Mouse (Mus musculus) hindbrain, embryonic 15.5 days (tissue): ENCODE measurements around the gene Zfp12. TPM values are rescaled to one million over a fixed set of nuclear protein-coding genes. Genes with fewer than 3 reads are reported as not detected.

Source experiments
- ATAC-seq: fragments of 200-750 bp; cut with Nextera tagmentation; 2 replicates; pipeline ENCODE4 v1.8.0; 2017; ENCODE audit warnings: low read depth, moderate number of reproducible peaks, moderate TSS enrichment; ENCODE audit not compliant: low FRiP score
- H3K27ac ChIP-seq: fragments of 300-500 bp; sonication (generic); replicated peaks from 2 replicates; pipeline ENCODE4 v1.5.1; 2015; ENCODE audit warnings: mild to moderate bottlenecking, inconsistent platforms
- H3K27me3 ChIP-seq: fragments of 300-500 bp; sonication (generic); 2 replicates; pipeline ENCODE4 v1.6.1; 2015; ENCODE audit warnings: control low read depth, inconsistent platforms
- H3K36me3 ChIP-seq: fragments of 300-500 bp; sonication (generic); 2 replicates; pipeline ENCODE4 v1.6.1; 2015; ENCODE audit warnings: control low read depth, inconsistent platforms
- H3K4me1 ChIP-seq: fragments of 300-500 bp; sonication (generic); replicated peaks from 2 replicates; pipeline ENCODE4 v1.6.1; 2015; ENCODE audit warnings: control low read depth, inconsistent platforms
- H3K4me2 ChIP-seq: fragments of 300-500 bp; sonication (generic); 2 replicates; pipeline ENCODE4 v1.6.1; 2015; ENCODE audit warnings: moderate library complexity, mild to moderate bottlenecking, inconsistent platforms
- H3K4me3 ChIP-seq: fragments of 300-500 bp; sonication (generic); 2 replicates; pipeline ENCODE4 v1.5.1; 2015; ENCODE audit warnings: mild to moderate bottlenecking, inconsistent platforms
- H3K9ac ChIP-seq: fragments of 300-500 bp; sonication (generic); 2 replicates; pipeline ENCODE4 v1.6.1; 2015; ENCODE audit warnings: inconsistent platforms
- H3K9me3 ChIP-seq: fragments of 300-500 bp; sonication (generic); 2 replicates; pipeline ENCODE4 v1.6.1; 2016; ENCODE audit warnings: control low read depth, inconsistent platforms
- WGBS: fragments of 180-500 bp; shearing (Covaris S2); methylation state at CpG from one replicate; pipeline ENCODE4 v1.1.7; 2015; 5-methylcytosine and 5-hydroxymethylcytosine counted together
- polyA plus RNA-seq: library from polyadenylated mRNA; unstranded; fragments of >200 nt; fragmentation: Nextera tagmentation; extraction: Ambion mirVana; gene quantifications from 2 replicates; pipeline ENCODE4 v1.2.1, GENCODE M21; 2015

The Zfp12 gene
- polyA plus RNA-seq, 1 experiment from 2014 or later = 19.1 TPM

GRCm38 (mm10) chr5:143269363-143270150, 34.6 kb downstream of the Zfp12 start, which contains the start of gene Zfp316:
Zfp316 (minus strand) TSS chr5:143270022.
- peak within 1 kb of the TSS; percentile 94 for H3K4me3 ChIP-seq
- peak within 1 kb of the TSS; percentile 91 for H3K4me2 ChIP-seq
- peak within 1 kb of the TSS; percentile 97 for H3K9ac ChIP-seq
- no peaks in the 10 kb centered on the region for H3K36me3 ChIP-seq
- WGBS = 0% methylated on average over 79 of the region's 79 CpGs
- no peaks in the 10 kb centered on the region for H3K9me3 ChIP-seq
- H3K27ac ChIP-seq = peak within 1 kb of the TSS; percentile 89
- peak; percentile 82 for ATAC-seq
- H3K27me3 ChIP-seq = no peaks in the 10 kb centered on the region
- H3K4me1 ChIP-seq = peaks cover 45% of the 10 kb centered on the region

DNA sequence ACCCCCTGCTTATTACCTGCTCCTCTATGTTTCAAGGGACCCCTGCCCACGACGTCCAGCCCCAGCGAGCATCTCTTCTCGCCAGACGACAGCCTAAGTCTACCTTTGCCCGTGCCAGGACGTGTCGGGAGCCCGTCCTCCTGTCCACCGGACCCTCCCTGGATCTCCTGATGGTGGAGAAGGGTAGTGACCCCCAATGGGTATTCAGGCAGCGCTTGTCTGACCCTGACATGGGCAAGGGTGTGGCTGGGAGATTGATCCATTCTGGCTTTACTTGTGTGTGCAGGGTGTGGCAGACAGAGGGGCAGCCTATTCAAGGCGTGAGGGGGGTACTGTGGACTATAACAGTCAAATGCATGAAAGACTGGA, 35.2 kb downstream of the Zfp12 start:
- Histone ChIP-seq H3K36me3 (no peaks in the 10 kb centered on the region), H3K4me3 (peak overlapping the region; percentile 94), H3K27me3 (no peaks in the 10 kb centered on the region), H3K9ac (peak overlapping the region; percentile 97), H3K9me3 (no peaks in the 10 kb centered on the region), H3K4me1 (peaks cover 45% of the 10 kb centered on the region), H3K4me2 (peak overlapping the region; percentile 91), H3K27ac (peak overlapping the region; percentile 89)
- WGBS = 2% methylated on average over 12 of the region's 12 CpGs
- ATAC-seq = peak; percentile 37

DNA sequence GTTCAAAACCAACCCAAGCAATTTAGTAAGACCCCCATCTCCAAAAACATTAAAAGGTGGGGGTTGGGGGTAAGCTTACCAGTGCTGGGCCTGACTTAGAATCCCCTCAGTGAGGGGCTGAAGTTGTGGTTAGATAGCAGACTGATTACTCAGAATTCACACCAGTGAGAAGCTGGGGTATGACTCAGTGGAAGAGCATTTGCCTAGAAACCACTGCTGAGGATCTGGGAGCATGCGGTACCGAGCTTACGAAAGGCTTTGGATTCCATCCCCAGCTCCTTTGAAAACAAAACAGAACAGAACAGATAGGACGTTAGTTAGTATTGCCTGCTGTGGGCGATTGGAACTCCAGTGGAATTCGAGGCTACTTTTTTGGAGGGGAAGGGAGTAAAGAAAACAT, 36.7 kb downstream of the Zfp12 start:
- H3K9me3 ChIP-seq = no peaks in the 10 kb centered on the region
- H3K36me3 ChIP-seq = no peaks in the 10 kb centered on the region
- no peak for ATAC-seq
- no peak overlapping the region for H3K9ac ChIP-seq
- no peak overlapping the region for H3K4me2 ChIP-seq
- no peak overlapping the region for H3K27ac ChIP-seq
- 89% methylated on average over 6 of the region's 6 CpGs for WGBS
- H3K4me3 ChIP-seq = no peak overlapping the region
- H3K27me3 ChIP-seq = no peaks in the 10 kb centered on the region
- H3K4me1 ChIP-seq = peaks cover 44% of the 10 kb centered on the region

GRCm38 (mm10) chr5:143272108-143272507, 37.1 kb downstream of the Zfp12 start:
- Histone ChIP-seq H3K27ac (no peak overlapping the region), H3K9me3 (no peaks in the 10 kb centered on the region), H3K4me3 (no peak overlapping the region), H3K27me3 (no peaks in the 10 kb centered on the region), H3K4me1 (peaks cover 39% of the 10 kb centered on the region), H3K36me3 (no peaks in the 10 kb centered on the region), H3K4me2 (no peak overlapping the region), H3K9ac (no peak overlapping the region)
- no peak for ATAC-seq
- 81% methylated on average over 3 of the region's 3 CpGs for WGBS

DNA sequence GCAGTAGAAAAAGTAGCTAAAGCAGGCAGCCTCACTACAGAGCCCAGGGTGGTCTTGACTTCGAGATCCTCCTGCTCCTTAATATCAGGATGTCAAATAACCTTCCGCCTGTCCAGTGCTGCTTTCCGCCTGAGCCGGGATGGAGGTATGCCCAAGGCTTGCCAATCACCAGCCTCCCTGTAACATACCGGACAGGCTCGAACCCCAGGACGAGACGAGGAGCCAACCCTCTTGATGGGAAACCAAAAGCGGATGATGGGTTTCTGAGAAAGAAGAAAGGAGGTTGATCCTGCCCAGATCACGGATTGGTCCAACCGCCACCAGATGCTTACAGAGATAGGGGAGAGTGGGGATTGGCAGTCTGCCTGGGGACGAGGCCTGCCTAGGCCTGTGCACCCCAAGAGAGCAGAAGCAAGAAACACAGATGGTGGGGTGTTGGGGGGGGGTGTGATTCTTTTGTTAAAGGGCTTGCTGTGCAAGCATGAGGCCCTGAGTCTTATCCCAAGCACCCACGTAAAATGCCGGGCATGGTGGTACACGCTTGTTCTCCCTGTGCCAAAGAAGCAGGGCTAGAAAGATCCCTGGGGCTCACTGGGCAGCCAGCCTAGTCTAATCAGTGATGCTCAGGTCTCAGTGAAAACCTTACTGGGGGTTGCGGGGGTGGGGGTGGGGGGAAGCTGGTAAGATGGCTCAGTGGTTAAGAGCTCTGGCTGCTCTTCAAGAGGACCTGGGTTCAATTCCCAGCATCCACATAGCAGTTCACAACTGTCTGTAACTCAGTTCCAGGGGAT, 37.8 kb downstream of the Zfp12 start:
- no peaks in the 10 kb centered on the region for H3K9me3 ChIP-seq
- WGBS = 86% methylated on average over 16 of the region's 16 CpGs
- H3K27ac ChIP-seq = no peak overlapping the region
- no peak overlapping the region for H3K4me3 ChIP-seq
- peaks cover 35% of the 10 kb centered on the region for H3K4me1 ChIP-seq
- H3K9ac ChIP-seq = no peak overlapping the region
- H3K36me3 ChIP-seq = no peaks in the 10 kb centered on the region
- H3K27me3 ChIP-seq = no peaks in the 10 kb centered on the region
- no peak overlapping the region for H3K4me2 ChIP-seq
- no peak for ATAC-seq

DNA sequence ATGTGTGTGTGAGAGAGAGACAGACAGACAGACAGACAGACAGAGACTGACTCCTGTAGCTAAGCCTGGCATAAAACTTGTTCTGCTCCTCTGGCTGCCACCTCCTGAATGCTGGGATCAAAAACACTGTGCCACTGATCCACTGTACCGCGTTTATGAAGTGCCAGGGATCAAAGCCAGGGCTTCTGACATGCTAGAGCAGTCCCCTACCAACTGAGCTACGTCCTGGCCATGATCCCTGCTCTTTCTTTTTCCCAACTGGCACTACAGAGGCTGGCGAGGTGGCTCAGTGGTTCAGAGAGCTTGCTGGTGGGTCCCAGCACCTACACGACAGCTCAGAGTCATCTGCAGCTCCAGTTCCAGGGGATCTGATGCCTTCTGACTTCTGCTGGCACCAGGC, 40.8 kb downstream of the Zfp12 start:
- no peak overlapping the region for H3K4me2 ChIP-seq
- no peak for ATAC-seq
- peaks cover 15% of the 10 kb centered on the region for H3K4me1 ChIP-seq
- H3K4me3 ChIP-seq = no peak overlapping the region
- WGBS = 60% methylated on average over 5 of the region's 5 CpGs
- no peak overlapping the region for H3K27ac ChIP-seq
- no peak overlapping the region for H3K9ac ChIP-seq
- no peaks in the 10 kb centered on the region for H3K9me3 ChIP-seq
- H3K36me3 ChIP-seq = no peaks in the 10 kb centered on the region
- no peaks in the 10 kb centered on the region for H3K27me3 ChIP-seq

GRCm38 (mm10) chr5:143279247-143279646, 44.3 kb downstream of the Zfp12 start:
- ATAC-seq = no peak
- no peaks in the 10 kb centered on the region for H3K4me1 ChIP-seq

DNA sequence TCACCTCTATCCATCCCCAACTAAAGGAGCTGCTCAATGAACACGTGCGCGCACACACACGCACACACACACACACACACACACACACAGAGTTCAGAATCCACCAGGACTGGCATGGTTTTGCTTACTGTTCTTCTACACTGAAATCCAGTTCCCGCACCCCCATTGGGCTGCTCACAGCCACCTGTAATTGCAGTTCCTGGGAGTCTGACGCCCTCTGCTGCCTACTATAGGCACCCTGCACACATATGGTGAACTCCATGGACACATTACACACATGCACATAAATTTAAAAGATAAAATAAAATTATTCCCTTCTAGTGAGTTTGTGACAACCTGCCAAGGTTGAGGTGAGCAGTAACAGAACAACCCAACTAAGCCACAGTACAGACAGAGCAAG, 49.8 kb downstream of the Zfp12 start:
- H3K4me3 ChIP-seq = no peak overlapping the region
- no peaks in the 10 kb centered on the region for H3K36me3 ChIP-seq
- ATAC-seq = no peak
- WGBS = 39% methylated on average over 6 of the region's 6 CpGs
- no peaks in the 10 kb centered on the region for H3K9me3 ChIP-seq
- peaks cover 36% of the 10 kb centered on the region for H3K27me3 ChIP-seq
- H3K4me2 ChIP-seq = no peak overlapping the region
- no peak overlapping the region for H3K27ac ChIP-seq
- H3K4me1 ChIP-seq = peaks cover 10% of the 10 kb centered on the region
- H3K9ac ChIP-seq = no peak overlapping the region

More at GRCm38 (mm10) chr5:143279247-143279646, 44.3 kb downstream of the Zfp12 start:
- Histone ChIP-seq H3K27me3 (no peaks in the 10 kb centered on the region), H3K9ac (no peak overlapping the region), H3K27ac (no peak overlapping the region), H3K9me3 (no peaks in the 10 kb centered on the region), H3K36me3 (no peaks in the 10 kb centered on the region), H3K4me3 (no peak overlapping the region), H3K4me2 (no peak overlapping the region)
- 56% methylated on average over 9 of the region's 10 CpGs for WGBS

- H3K27me3 ChIP-seq = peaks cover 65% of the 10 kb centered on the region
- WGBS = 7% methylated on average over 48 of the region's 48 CpGs
- no peak overlapping the region for H3K27ac ChIP-seq
- peaks cover 14% of the 10 kb centered on the region for H3K4me1 ChIP-seq
- H3K9me3 ChIP-seq = no peaks in the 10 kb centered on the region
- ATAC-seq = no peak
- no peaks in the 10 kb centered on the region for H3K36me3 ChIP-seq
- peak overlapping the region; percentile 19 for H3K4me3 ChIP-seq
- H3K9ac ChIP-seq = peak overlapping the region; percentile 27; the same call in 1 of the 2 replicates
- H3K4me2 ChIP-seq = peak overlapping the region; percentile 47
These were observed 52.9 kb downstream of the Zfp12 start for GRCm38 (mm10) chr5:143287774-143288328.

DNA sequence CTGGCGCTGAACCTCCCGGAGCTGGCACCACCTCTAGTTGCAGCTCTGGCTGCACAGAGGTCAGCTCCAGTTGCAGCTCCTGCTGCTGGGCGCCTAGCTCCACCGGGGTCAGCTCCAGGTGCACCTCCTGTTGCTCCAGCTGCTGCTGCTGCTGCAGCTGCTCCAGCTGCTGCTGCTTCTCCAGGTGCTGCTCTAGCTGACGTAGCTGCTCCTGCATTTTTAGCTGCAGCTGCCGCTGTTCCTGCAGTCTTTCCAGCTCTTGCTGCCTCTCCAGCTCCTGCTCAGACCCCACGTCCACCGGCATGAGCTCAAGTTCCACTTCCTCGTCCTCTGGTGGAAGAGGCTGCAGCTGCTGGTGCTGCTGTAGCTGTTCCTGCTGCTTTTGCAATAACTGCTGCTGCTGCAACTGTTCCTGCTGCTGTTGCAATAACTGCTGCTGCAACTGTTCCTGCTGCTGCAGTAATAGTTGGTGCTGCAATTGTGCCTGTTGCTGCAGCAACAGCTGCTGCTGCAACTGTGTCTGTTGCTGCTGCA, 53.5 kb downstream of the Zfp12 start:
- H3K27ac ChIP-seq = no peak overlapping the region
- WGBS = 19% methylated on average over 9 of the region's 9 CpGs
- peak overlapping the region; percentile 19 for H3K4me3 ChIP-seq
- H3K4me2 ChIP-seq = peak overlapping the region; percentile 47
- H3K36me3 ChIP-seq = no peaks in the 10 kb centered on the region
- ATAC-seq = no peak
- no peaks in the 10 kb centered on the region for H3K9me3 ChIP-seq
- peaks cover 20% of the 10 kb centered on the region for H3K4me1 ChIP-seq
- peaks cover 67% of the 10 kb centered on the region for H3K27me3 ChIP-seq
- no peak overlapping the region for H3K9ac ChIP-seq

DNA sequence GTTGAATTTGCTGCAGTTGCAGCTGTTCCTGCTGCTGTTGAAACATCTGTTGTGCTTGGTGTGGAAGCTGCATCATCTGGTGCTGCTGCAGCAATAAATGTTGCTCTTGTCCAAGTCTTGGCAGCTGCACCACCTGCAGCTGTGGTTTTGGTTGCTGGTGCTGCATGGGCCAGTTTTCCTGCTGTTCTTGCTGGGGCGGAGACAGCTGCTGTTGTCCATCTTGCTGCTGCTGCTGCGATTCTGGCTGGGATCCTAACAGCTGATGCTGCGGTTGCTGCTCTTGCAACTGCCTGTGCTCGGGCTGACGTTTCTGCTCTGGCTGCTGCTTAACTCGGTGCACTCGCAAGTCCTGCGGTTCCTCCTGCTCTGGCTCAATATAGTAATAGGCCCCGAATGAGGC, 54.3 kb downstream of the Zfp12 start:
- no peak overlapping the region for H3K27ac ChIP-seq
- peaks cover 75% of the 10 kb centered on the region for H3K27me3 ChIP-seq
- peaks cover 25% of the 10 kb centered on the region for H3K4me1 ChIP-seq
- no peak overlapping the region for H3K4me3 ChIP-seq
- WGBS = 69% methylated on average over 9 of the region's 9 CpGs
- no peaks in the 10 kb centered on the region for H3K9me3 ChIP-seq
- H3K9ac ChIP-seq = no peak overlapping the region
- no peak for ATAC-seq
- H3K36me3 ChIP-seq = no peaks in the 10 kb centered on the region
- H3K4me2 ChIP-seq = no peak overlapping the region

DNA sequence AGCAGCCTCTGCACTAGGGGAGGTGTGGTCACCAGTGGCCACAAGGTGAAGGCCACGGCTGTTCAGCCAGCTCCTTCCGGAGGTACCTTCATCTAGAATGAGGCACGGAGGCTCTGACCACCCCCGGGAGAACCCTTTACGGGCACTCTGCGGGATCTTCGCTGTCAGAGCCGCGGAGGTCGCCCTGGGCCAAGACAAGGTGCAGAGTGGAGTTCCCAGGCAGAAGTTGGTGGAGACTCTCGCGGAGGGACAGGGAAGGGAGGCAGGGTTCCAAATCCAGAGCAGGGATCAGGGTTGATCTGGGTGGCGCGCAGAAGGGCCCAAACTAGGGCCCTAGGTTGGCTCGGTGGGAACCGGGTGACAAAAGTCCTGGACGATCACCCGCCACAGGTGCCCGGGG, 57.9 kb downstream of the Zfp12 start:
- no peaks in the 10 kb centered on the region for H3K36me3 ChIP-seq
- H3K4me1 ChIP-seq = peaks cover 21% of the 10 kb centered on the region
- peak overlapping the region; percentile 67 for H3K9ac ChIP-seq
- H3K4me3 ChIP-seq = peak overlapping the region; percentile 54
- WGBS = 4% methylated on average over 19 of the region's 19 CpGs
- peaks cover 62% of the 10 kb centered on the region for H3K27me3 ChIP-seq
- H3K27ac ChIP-seq = no peak overlapping the region
- H3K4me2 ChIP-seq = peak overlapping the region; percentile 79
- ATAC-seq = peak; percentile 7; the same call in 1 of the 2 replicates
- H3K9me3 ChIP-seq = no peaks in the 10 kb centered on the region
